Mouse (Mus musculus) heart, postnatal 0 days (tissue): ENCODE results near the gene Mrpl20.

ENCODE experiments used
- CTCF ChIP-seq: IDR thresholded peaks from 2 replicates; pipeline ENCODE4 v1.5.1; 2016; ENCODE audit warnings: antibody characterized with exemption, control low read depth, low read depth
- EP300 ChIP-seq: IDR thresholded peaks from 2 replicates; pipeline ENCODE4 v1.6.1; 2016; ENCODE audit warnings: antibody characterized with exemption, low read depth

DNA sequence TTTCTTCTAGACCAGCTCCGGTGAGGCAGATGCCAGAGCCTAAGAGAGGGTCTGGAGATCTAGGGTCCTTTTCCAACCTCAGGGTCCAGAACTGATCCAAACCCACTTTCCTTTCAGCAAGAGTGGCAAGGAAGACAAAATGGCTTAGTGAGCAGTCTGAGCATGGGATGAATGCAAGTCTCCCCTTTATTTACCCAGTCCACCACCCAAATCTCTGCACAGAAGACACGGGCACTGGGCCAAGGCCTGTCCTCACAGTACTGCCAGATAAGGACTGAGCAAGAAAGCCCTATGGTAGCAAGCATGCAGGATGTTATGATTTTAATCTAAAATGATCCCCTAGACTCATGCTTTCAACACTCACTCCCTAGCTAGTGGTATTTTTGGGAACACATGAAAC, 24.9 kb upstream of the Mrpl20 start:
- TF ChIP-seq CTCF (no peak), EP300 (no peak)
